In genomic region chr14:36048746-36049391, GRCm38 (mm10) we compare ENCODE assay signal across 10 mouse cellular contexts. TPM values are rescaled to one million over a fixed set of nuclear protein-coding genes. Genes with fewer than 3 reads are reported as not detected.
A peak's percentile ranks its signal among the peaks of the same experiment; 100 is the strongest.
DNase-seq lines count a peak whose midpoint lies in the region; ATAC-seq lines count a peak whose summit lies in the region.
"Had no signal": no experiment of that assay in that cellular context is flagged by ENCODE, and none has a peak within 500 bp of the region (broad histone marks: within the 10 kb centered on the region; RNA-seq: fewer than 3 reads in every experiment).

No protein-coding gene starts in this region.

- H3K27me3 ChIP-seq in kidney, embryonic 14.5 days (ENCODE audit: control insufficient read depth, insufficient read depth, low read length) = no peaks in the 10 kb centered on the region
- no peaks in the 10 kb centered on the region for H3K27me3 ChIP-seq in heart, embryonic 11.5 days (ENCODE audit: control insufficient read depth, insufficient read depth, low read length)
- no peaks in the 10 kb centered on the region for H3K27me3 ChIP-seq in stomach, embryonic 14.5 days (ENCODE audit: control insufficient read depth, insufficient read depth, low read length)

- peak; percentile 46; the same call in 1 of the 2 replicates for ATAC-seq in kidney, embryonic 14.5 days (ENCODE audit: low FRiP score, low TSS enrichment)
- ATAC-seq in heart, embryonic 11.5 days (replicated peaks; ENCODE audit: insufficient number of reproducible peaks, low FRiP score, low TSS enrichment) = peak; percentile 85
- peak; percentile 79 for ATAC-seq in stomach, embryonic 14.5 days (ENCODE audit: insufficient number of reproducible peaks, insufficient read depth, low FRiP score, low read depth)

- no peaks in the 10 kb centered on the region for H3K36me3 ChIP-seq in kidney, embryonic 14.5 days (ENCODE audit: control insufficient read depth, insufficient read depth, low read length)
- H3K36me3 ChIP-seq in heart, embryonic 11.5 days (ENCODE audit: control insufficient read depth, insufficient read depth, low read length) = no peaks in the 10 kb centered on the region
- H3K36me3 ChIP-seq in stomach, embryonic 14.5 days (ENCODE audit: control insufficient read depth, insufficient read depth, low read length) = no peaks in the 10 kb centered on the region

- WGBS in kidney, embryonic 14.5 days = 43% methylated on average over 9 of the region's 9 CpGs
- 33% methylated on average over 9 of the region's 9 CpGs for WGBS in heart, embryonic 11.5 days (ENCODE audit: insufficient replicate concordance)
- 23% methylated on average over 9 of the region's 9 CpGs for WGBS in stomach, embryonic 14.5 days

- intact Hi-C loops in left cerebral cortex, postnatal 14 days (cut with DNase I) = no loop called here

- H3K4me3 ChIP-seq in kidney, embryonic 14.5 days (ENCODE audit: low read length) = no peak overlapping the region
- H3K4me3 ChIP-seq in heart, embryonic 11.5 days (ENCODE audit: low read depth, low read length) = no peak overlapping the region
- H3K4me3 ChIP-seq in stomach, embryonic 14.5 days (ENCODE audit: low read depth, low read length) = no peak overlapping the region
- H3K4me3 ChIP-seq: erythroblast, embryonic 14.5 days had no signal

- no peak overlapping the region for H3K27ac ChIP-seq in kidney, embryonic 14.5 days (ENCODE audit: low read depth, low read length)
- H3K27ac ChIP-seq in heart, embryonic 11.5 days (ENCODE audit: low read depth, low read length) = no peak overlapping the region
- H3K27ac ChIP-seq in stomach, embryonic 14.5 days (ENCODE audit: low read length) = no peak overlapping the region

- no peak overlapping the region for H3K4me2 ChIP-seq in kidney, embryonic 14.5 days (replicated peaks; ENCODE audit: low read depth, low read length)
- peak overlapping the region; percentile 33; the same call in 1 of the 2 replicates for H3K4me2 ChIP-seq in heart, embryonic 11.5 days
- H3K4me2 ChIP-seq in stomach, embryonic 14.5 days (replicated peaks; ENCODE audit: low read depth, low read length) = no peak overlapping the region

- no peak for DNase-seq in kidney, adult 11 months
- DNase-seq in embryo, embryonic 10.5 days (ENCODE audit: low spot score) = peak; percentile 4
- DNase-seq in left cerebral cortex, postnatal 14 days (ENCODE audit: low spot score in 2 of 2) = peak; percentile 6 to 35
- DNase-seq in urinary bladder, postnatal 25 days (ENCODE audit: low spot score) = no peak
- no peak for DNase-seq in lung, postnatal 10 days

- H3K9me3 ChIP-seq in kidney, embryonic 14.5 days (ENCODE audit: control insufficient read depth, low read length) = no peaks in the 10 kb centered on the region
- H3K9me3 ChIP-seq in heart, embryonic 11.5 days (replicated peaks; ENCODE audit: control insufficient read depth, low read length) = no peaks in the 10 kb centered on the region
- no peaks in the 10 kb centered on the region for H3K9me3 ChIP-seq in stomach, embryonic 14.5 days (ENCODE audit: control insufficient read depth, low read depth, low read length)

- no peaks in the 10 kb centered on the region for H3K4me1 ChIP-seq in kidney, embryonic 14.5 days (ENCODE audit: control insufficient read depth, insufficient read depth, low read length)
- no peaks in the 10 kb centered on the region for H3K4me1 ChIP-seq in heart, embryonic 11.5 days (ENCODE audit: control insufficient read depth, insufficient read depth, low read length)
- 0 out of 2 replicates have a peak, but pooled peaks cover 4% of the 10 kb centered on the region for H3K4me1 ChIP-seq in stomach, embryonic 14.5 days (ENCODE audit: control insufficient read depth, insufficient read depth, low read length)

- no peak overlapping the region for H3K9ac ChIP-seq in kidney, embryonic 14.5 days (ENCODE audit: low read depth, low read length)
- H3K9ac ChIP-seq in heart, embryonic 11.5 days (ENCODE audit: low read depth, low read length) = no peak overlapping the region
- no peak overlapping the region for H3K9ac ChIP-seq in stomach, embryonic 14.5 days (replicated peaks; ENCODE audit: low read depth, low read length)

RNA-seq across cellular contexts. Expression of gene 4930474N05Rik, which starts 45.8 kb away (rescaled TPM):
- polyA plus RNA-seq in kidney, embryonic 14.5 days (2014; fragmentation: Nextera tagmentation; extraction: Ambion mirVana) = not detected in 2 replicates
- not detected in 2 replicates for polyA plus RNA-seq in heart, embryonic 11.5 days (2014; fragmentation: Nextera tagmentation; extraction: Ambion mirVana)
- total RNA-seq in left cerebral cortex, postnatal 14 days (2021) = not detected
- not detected in 2 replicates for polyA plus RNA-seq in stomach, embryonic 14.5 days (2014; fragmentation: Nextera tagmentation; extraction: Ambion mirVana)
- polyA plus RNA-seq: erythroblast, embryonic 14.5 days; liver, embryonic 16.5 days had no signal

Comparison
In these comparisons a context has a peak if more than half of its experiments do, and no peak if none do; other contexts are left out.
1. DNase-seq: peak in embryo, embryonic 10.5 days (single experiment) and left cerebral cortex, postnatal 14 days (2 of 2); none in kidney, adult 11 months (single experiment), urinary bladder, postnatal 25 days (single experiment) and lung, postnatal 10 days (single experiment).
2. Peak in every context shown above with its lines, with median percentiles within 50 percentile points of each other: ATAC-seq.